Mouse (Mus musculus) myocyte (in vitro differentiated cells): ENCODE measurements at regions not wholly inside any gene's neighbourhood (a gene's known extent, or its start where the extent isn't known, plus 50 kb on each side); places are given as distances from the start of the nearest gene placed in this dataset.

ENCODE experiments used
- MAX ChIP-seq: IDR thresholded peaks from one replicate; pipeline ENCODE4 v1.6.1; 2011; ENCODE audit warnings: low read depth, mild to moderate bottlenecking, control low read depth
- MYOG ChIP-seq, 3 experiments: IDR thresholded peaks; one replicate each; pipeline ENCODE4 v1.6.1; 2011; ENCODE audit warnings: control low read depth in 2 of 3, low read depth in 2 of 3, mild to moderate bottlenecking in 2 of 3; ENCODE audit not compliant: insufficient read length in 2 of 3, control insufficient read depth in 1 of 3, insufficient read depth in 1 of 3
- POLR2A ChIP-seq: IDR thresholded peaks from one replicate; pipeline ENCODE4 v1.6.1; 2011; ENCODE audit warnings: low read depth, mild to moderate bottlenecking, control low read depth, moderate library complexity; ENCODE audit not compliant: insufficient read length
- SRF ChIP-seq: IDR thresholded peaks from one replicate; pipeline ENCODE4 v1.6.1; 2011; ENCODE audit warnings: low read depth; ENCODE audit not compliant: control insufficient read depth, insufficient read length

GRCm38 (mm10) chr2:75265739-75266699 is 393.0 kb upstream of the Hnrnpa3 start:
- TF ChIP-seq MYOG (IDR thresholded peaks at IDR 0.05; ENCODE audit: control insufficient read depth in 1 of 3, insufficient read depth in 1 of 3, insufficient read length in 2 of 3, low read depth in 2 of 3) (no peak), POLR2A (no peak), SRF (no peak), MAX (no peak)
